8 mouse cellular contexts compared by ENCODE assay signal in the genomic region with DNA sequence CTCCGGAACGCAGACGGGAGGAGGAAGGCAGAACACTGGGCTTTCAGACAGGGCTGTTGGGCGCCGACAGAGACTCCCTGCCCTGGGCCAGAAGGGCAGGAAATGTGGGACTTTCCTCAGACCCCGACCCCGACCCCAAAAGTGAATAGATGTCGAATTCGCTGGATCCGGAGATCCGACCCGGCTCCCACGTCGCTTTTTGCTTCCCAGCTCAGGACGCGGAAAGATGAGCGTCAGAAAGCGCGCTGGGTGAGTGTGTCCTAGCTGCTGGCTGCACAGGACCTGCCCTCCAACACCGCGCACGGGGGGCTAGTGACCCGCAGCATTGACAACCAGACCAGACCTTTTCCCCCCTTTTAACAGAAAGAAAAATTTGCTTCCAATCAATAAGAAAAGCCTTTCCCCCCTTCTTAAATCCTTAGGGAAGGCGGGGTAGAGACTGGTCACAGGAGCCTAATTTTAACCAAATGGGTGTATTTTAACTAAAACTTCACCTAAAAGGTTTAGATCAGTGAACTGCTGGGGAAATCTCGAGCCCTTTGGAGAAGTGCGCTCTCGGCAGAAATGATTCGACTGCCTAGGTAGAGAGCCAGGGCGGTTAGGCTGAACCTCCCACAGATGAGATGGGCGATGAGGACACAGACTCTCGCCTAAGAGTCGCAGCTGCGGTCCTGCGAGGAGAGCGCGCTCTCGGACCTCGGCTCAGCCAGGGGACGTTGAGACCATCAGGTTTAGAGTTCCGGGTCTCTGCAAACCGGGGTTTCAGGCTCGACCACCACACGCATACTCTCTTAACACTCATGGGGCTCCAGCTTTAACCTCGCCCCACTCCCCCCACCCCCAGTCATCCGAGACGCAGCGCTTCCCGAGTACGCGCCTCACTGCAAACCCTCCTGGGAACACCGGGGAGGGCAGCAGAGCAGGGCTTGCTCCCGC. TPM values are rescaled to one million over a fixed set of nuclear protein-coding genes. Genes with fewer than 3 reads are reported as not detected.
DNase-seq lines count a peak whose midpoint lies in the region; ATAC-seq and TF ChIP-seq lines count a peak whose summit lies in the region.

No protein-coding gene starts in this region.

- TF ChIP-seq POLR2A in limb, embryonic 14.5 days (IDR thresholded peaks at IDR 0.05; ENCODE audit: borderline replicate concordance, extremely low read depth, insufficient read depth, insufficient read length), result no peak

- no peak overlapping the region for H3K27ac ChIP-seq in lung, postnatal 0 days (ENCODE audit: low read length)
- H3K27ac ChIP-seq in forebrain, embryonic 13.5 days, result no peak overlapping the region
- H3K27ac ChIP-seq in limb, embryonic 14.5 days (replicated peaks; ENCODE audit: low read depth, low read length), result no peak overlapping the region
- no peak overlapping the region for H3K27ac ChIP-seq in stomach, embryonic 16.5 days (ENCODE audit: low read length)

- no peaks in the 10 kb centered on the region for H3K36me3 ChIP-seq in lung, postnatal 0 days (ENCODE audit: insufficient read depth, low read length)
- H3K36me3 ChIP-seq in forebrain, embryonic 13.5 days (ENCODE audit: poor library complexity, severe bottlenecking), result no peaks in the 10 kb centered on the region
- no peaks in the 10 kb centered on the region for H3K36me3 ChIP-seq in limb, embryonic 14.5 days (ENCODE audit: control insufficient read depth, insufficient read depth, low read length)
- no peaks in the 10 kb centered on the region for H3K36me3 ChIP-seq in stomach, embryonic 16.5 days (ENCODE audit: control insufficient read depth, insufficient read depth, low read length)

- no peak for TF ChIP-seq EP300 in lung, postnatal 0 days (IDR thresholded peaks at IDR 0.05)

- H3K4me1 ChIP-seq in lung, postnatal 0 days (ENCODE audit: insufficient read depth, low read depth, low read length), result peaks cover 3% of the 10 kb centered on the region; the same call in 1 of the 2 replicates
- peaks cover 48% of the 10 kb centered on the region for H3K4me1 ChIP-seq in forebrain, embryonic 13.5 days
- H3K4me1 ChIP-seq in limb, embryonic 14.5 days (ENCODE audit: control insufficient read depth, insufficient read depth, low read length), result peaks cover 10% of the 10 kb centered on the region
- H3K4me1 ChIP-seq in stomach, embryonic 16.5 days (ENCODE audit: control insufficient read depth, insufficient read depth, low read length), result peaks cover 3% of the 10 kb centered on the region

- H3K27me3 ChIP-seq in lung, postnatal 0 days (replicated peaks; ENCODE audit: insufficient read depth, low read length), result peaks cover 61% of the 10 kb centered on the region
- H3K27me3 ChIP-seq in forebrain, embryonic 13.5 days, result peaks cover 80% of the 10 kb centered on the region
- H3K27me3 ChIP-seq in limb, embryonic 14.5 days (ENCODE audit: control insufficient read depth, insufficient read depth, low read length), result peaks cover 68% of the 10 kb centered on the region
- peaks cover 56% of the 10 kb centered on the region for H3K27me3 ChIP-seq in stomach, embryonic 16.5 days (ENCODE audit: control insufficient read depth, insufficient read depth, low read length)

- peak overlapping the region; percentile 12; the same call in 1 of the 2 replicates for H3K4me3 ChIP-seq in lung, postnatal 0 days (ENCODE audit: low read depth, low read length)
- peak overlapping the region; percentile 32 for H3K4me3 ChIP-seq in forebrain, embryonic 13.5 days
- peak overlapping the region; percentile 67 for H3K4me3 ChIP-seq in limb, embryonic 14.5 days (replicated peaks; ENCODE audit: low read length)
- peak overlapping the region; percentile 31 for H3K4me3 ChIP-seq in stomach, embryonic 16.5 days (replicated peaks; ENCODE audit: low read length)

- ATAC-seq in lung, postnatal 0 days, result no peak
- ATAC-seq in forebrain, embryonic 13.5 days, result no peak
- ATAC-seq in limb, embryonic 14.5 days (ENCODE audit: low FRiP score, low read depth), result no peak
- no peak for ATAC-seq in stomach, embryonic 16.5 days (ENCODE audit: insufficient read depth, low FRiP score)

- H3K9me3 ChIP-seq in lung, postnatal 0 days (ENCODE audit: low read length), result no peaks in the 10 kb centered on the region
- H3K9me3 ChIP-seq in forebrain, embryonic 13.5 days (replicated peaks), result no peaks in the 10 kb centered on the region
- no peaks in the 10 kb centered on the region for H3K9me3 ChIP-seq in limb, embryonic 14.5 days (ENCODE audit: control insufficient read depth, low read length)
- H3K9me3 ChIP-seq in stomach, embryonic 16.5 days (replicated peaks; ENCODE audit: control insufficient read depth, low read length), result no peaks in the 10 kb centered on the region

- 2% methylated on average over 52 of the region's 52 CpGs for WGBS in lung, postnatal 0 days
- under 1% methylated on average over 52 of the region's 52 CpGs for WGBS in forebrain, embryonic 13.5 days
- under 1% methylated on average over 52 of the region's 52 CpGs for WGBS in limb, embryonic 14.5 days
- 1% methylated on average over 52 of the region's 52 CpGs for WGBS in stomach, embryonic 16.5 days

- H3K4me2 ChIP-seq in lung, postnatal 0 days (replicated peaks; ENCODE audit: low read depth, low read length), result 0 out of 2 replicates have a peak overlapping the region, but pooled peaks have one; percentile 19
- peak overlapping the region; percentile 89 for H3K4me2 ChIP-seq in forebrain, embryonic 13.5 days
- H3K4me2 ChIP-seq in limb, embryonic 14.5 days (replicated peaks; ENCODE audit: low read depth, low read length, severe bottlenecking), result peak overlapping the region; percentile 97
- peak overlapping the region; percentile 99 for H3K4me2 ChIP-seq in stomach, embryonic 16.5 days (ENCODE audit: low read depth, low read length)

- DNase-seq in lung, postnatal 0 days (ENCODE audit: low spot score), result no peak
- DNase-seq in lung, postnatal 36 days, result no peak
- no peak for DNase-seq in limb, embryonic 14.5 days (ENCODE audit: low spot score)
- no peak for DNase-seq in left cerebral cortex, adult 11 months (ENCODE audit: low spot score)
- DNase-seq in c-Kit-positive CD71-positive TER-119-positive erythroid progenitor cells, embryonic 14.5 days (ENCODE audit: low spot score), result no peak
- DNase-seq in right cerebral cortex, postnatal 10 days (ENCODE audit: low spot score in 2 of 2), result no peak

- TF ChIP-seq CTCF in lung, postnatal 0 days (IDR thresholded peaks at IDR 0.05), result no peak

- H3K9ac ChIP-seq in lung, postnatal 0 days (replicated peaks; ENCODE audit: low read depth), result no peak overlapping the region
- peak overlapping the region; percentile 16 for H3K9ac ChIP-seq in forebrain, embryonic 13.5 days
- 0 out of 2 replicates have a peak overlapping the region, but pooled peaks have one; percentile 12 for H3K9ac ChIP-seq in limb, embryonic 14.5 days (ENCODE audit: low read depth, low read length, severe bottlenecking)
- H3K9ac ChIP-seq in stomach, embryonic 16.5 days (ENCODE audit: low read length), result no peak overlapping the region

RNA-seq across cellular contexts. Expression of a gene that starts 1.8 kb away (rescaled TPM):
- polyA plus RNA-seq in lung, postnatal 0 days (2015; fragmentation: Nextera tagmentation; extraction: Ambion mirVana), result 2.9 and 3.1 TPM in 2 replicates
- 7.8 and 8.5 TPM in 2 replicates for polyA plus RNA-seq in forebrain, embryonic 13.5 days (2015; fragmentation: Nextera tagmentation; extraction: Ambion mirVana)
- 20.8 and 26.8 TPM in 2 replicates for polyA plus RNA-seq in limb, embryonic 14.5 days (2012; rRNA removed)
- polyA plus RNA-seq in limb, embryonic 14.5 days (2014; fragmentation: Nextera tagmentation; extraction: Ambion mirVana), result 24.5 and 28.3 TPM in 2 replicates
- polyA plus RNA-seq in stomach, embryonic 16.5 days (2015; fragmentation: Nextera tagmentation; extraction: Ambion mirVana), result 6.3 and 6.9 TPM in 2 replicates

RNA-seq across cellular contexts. Expression of a gene that starts 34.7 kb away (rescaled TPM):
- 0.29 and 0.53 TPM in 2 replicates for polyA plus RNA-seq in lung, postnatal 0 days (2015; fragmentation: Nextera tagmentation; extraction: Ambion mirVana)
- 0.31 TPM in 1 of 2 replicates, not detected in the other for polyA plus RNA-seq in forebrain, embryonic 13.5 days (2015; fragmentation: Nextera tagmentation; extraction: Ambion mirVana)
- polyA plus RNA-seq in limb, embryonic 14.5 days (2012; rRNA removed), result 0.29 and 0.49 TPM in 2 replicates
- 0.32 and 0.61 TPM in 2 replicates for polyA plus RNA-seq in limb, embryonic 14.5 days (2014; fragmentation: Nextera tagmentation; extraction: Ambion mirVana)
- polyA plus RNA-seq in stomach, embryonic 16.5 days (2015; fragmentation: Nextera tagmentation; extraction: Ambion mirVana), result 2.3 and 2.6 TPM in 2 replicates

Comparison
In these comparisons a context has a peak if more than half of its experiments do, and no peak if none do; other contexts are left out.
1. H3K4me2 ChIP-seq: peak in every context shown above with its lines; median percentile 99 in stomach, embryonic 16.5 days; 97 in limb, embryonic 14.5 days; 89 in forebrain, embryonic 13.5 days; 19 in lung, postnatal 0 days.
2. H3K4me3 ChIP-seq: peak in every context shown above with its lines; median percentile 67 in limb, embryonic 14.5 days; 32 in forebrain, embryonic 13.5 days; 31 in stomach, embryonic 16.5 days; 12 in lung, postnatal 0 days.
3. H3K9ac ChIP-seq: peak in forebrain, embryonic 13.5 days (single experiment) and limb, embryonic 14.5 days (single experiment); none in lung, postnatal 0 days (single experiment) and stomach, embryonic 16.5 days (single experiment).